Mouse (Mus musculus): Measurements from ENCODE around the gene Oit1.

Gene Oit1

GRCm38 (mm10) chr14:8378685-8379313, at the start of gene Oit1:
Gene Oit1, minus strand, starts transcription at chr14:8378754.
- no peak for DNase-seq (ENCODE audit: extremely low read depth, low read depth, low spot score)

GRCm38 (mm10) chr14:8422833-8423232, 44.3 kb upstream of the Oit1 start:
- no peak for DNase-seq (ENCODE audit: extremely low read depth, low read depth, low spot score)

GRCm38 (mm10) chr14:8421199-8421787, 42.7 kb upstream of the Oit1 start:
- no peak for DNase-seq (ENCODE audit: extremely low read depth, low read depth, low spot score)

- no peak for DNase-seq (ENCODE audit: extremely low read depth, low read depth, low spot score)
Observed at GRCm38 (mm10) chr14:8418610-8419009, 40.1 kb upstream of the Oit1 start.

GRCm38 (mm10) chr14:8405946-8406345, 27.4 kb upstream of the Oit1 start:
- DNase-seq (ENCODE audit: extremely low read depth, low read depth, low spot score): no peak

- DNase-seq (ENCODE audit: extremely low read depth, low read depth, low spot score): no peak
Observed at GRCm38 (mm10) chr14:8403310-8403709, 24.8 kb upstream of the Oit1 start.

- no peak for DNase-seq (ENCODE audit: extremely low read depth, low read depth, low spot score)
Observed at GRCm38 (mm10) chr14:8398507-8398906, 20.0 kb upstream of the Oit1 start.

- no peak for DNase-seq (ENCODE audit: extremely low read depth, low read depth, low spot score)
Observed at GRCm38 (mm10) chr14:8395690-8396287, 17.2 kb upstream of the Oit1 start.

- no peak for DNase-seq (ENCODE audit: extremely low read depth, low read depth, low spot score)
Observed at GRCm38 (mm10) chr14:8392181-8392825, 13.7 kb upstream of the Oit1 start.

GRCm38 (mm10) chr14:8369394-8369793, 9.2 kb downstream of the Oit1 start:
- DNase-seq (ENCODE audit: extremely low read depth, low read depth, low spot score): no peak

GRCm38 (mm10) chr14:8368900-8369299, 9.7 kb downstream of the Oit1 start:
- no peak for DNase-seq (ENCODE audit: extremely low read depth, low read depth, low spot score)

- DNase-seq (ENCODE audit: extremely low read depth, low read depth, low spot score): no peak
Observed at GRCm38 (mm10) chr14:8367727-8368520, 10.6 kb downstream of the Oit1 start.

- no peak for DNase-seq (ENCODE audit: extremely low read depth, low read depth, low spot score)
Observed at GRCm38 (mm10) chr14:8367121-8367520, 11.4 kb downstream of the Oit1 start.

GRCm38 (mm10) chr14:8365833-8366232, 12.7 kb downstream of the Oit1 start:
- DNase-seq (ENCODE audit: extremely low read depth, low read depth, low spot score): no peak

GRCm38 (mm10) chr14:8356836-8357235, 21.7 kb downstream of the Oit1 start:
- DNase-seq (ENCODE audit: extremely low read depth, low read depth, low spot score): no peak

- no peak for DNase-seq (ENCODE audit: extremely low read depth, low read depth, low spot score)
Observed at GRCm38 (mm10) chr14:8355999-8356501, 22.5 kb downstream of the Oit1 start.

- no peak for DNase-seq (ENCODE audit: extremely low read depth, low read depth, low spot score)
Observed at GRCm38 (mm10) chr14:8348927-8349326, 29.6 kb downstream of the Oit1 start.

- DNase-seq (ENCODE audit: extremely low read depth, low read depth, low spot score): no peak
Observed at GRCm38 (mm10) chr14:8346255-8346997, 32.1 kb downstream of the Oit1 start.

- no peak for DNase-seq (ENCODE audit: extremely low read depth, low read depth, low spot score)
Observed at GRCm38 (mm10) chr14:8345566-8345965, 33.0 kb downstream of the Oit1 start.

GRCm38 (mm10) chr14:8342509-8343106, 35.9 kb downstream of the Oit1 start:
- no peak for DNase-seq (ENCODE audit: extremely low read depth, low read depth, low spot score)
